Mouse (Mus musculus) testis, adult 2 months (tissue): ENCODE measurements around the gene Scaper.

Experiments used
- CTCF ChIP-seq: fragments of 200-500 bp; IDR thresholded peaks from 2 replicates; pipeline ENCODE4 v1.5.1; 2012; ENCODE audit warnings: low read depth, mild to moderate bottlenecking, inconsistent platforms, low read length, moderate library complexity; ENCODE audit not compliant: control insufficient read depth, insufficient read depth, insufficient replicate concordance
- POLR2A ChIP-seq: fragments of 200-500 bp; IDR thresholded peaks from 2 replicates; pipeline ENCODE4 v1.6.1; 2012; ENCODE audit warnings: low read depth, mild to moderate bottlenecking, inconsistent platforms, low read length, moderate library complexity; ENCODE audit not compliant: control insufficient read depth

DNA sequence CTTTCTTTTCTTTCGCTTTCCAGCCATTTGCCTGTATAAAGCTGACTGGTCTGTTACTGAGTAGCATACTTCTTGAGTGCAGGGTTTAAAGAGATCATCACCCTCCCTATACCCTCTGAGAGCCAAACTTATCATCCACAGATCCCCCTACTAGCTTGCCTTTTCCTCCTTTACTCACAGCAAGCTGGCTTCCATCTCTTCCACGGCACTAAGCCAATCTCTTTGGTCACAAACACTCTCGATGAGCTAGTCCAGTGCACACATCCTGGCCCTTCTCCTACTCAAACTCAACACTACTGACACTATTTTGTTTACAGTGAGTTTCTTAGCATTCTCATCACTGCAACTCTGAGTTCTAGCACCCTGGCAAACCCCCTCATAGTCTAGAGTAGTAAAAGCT lies 430.0 kb downstream of the Scaper start:
- TF ChIP-seq CTCF, result no peak
- no peak for TF ChIP-seq POLR2A
